ENCODE assay signal across 7 mouse cellular contexts in genomic region chr7:64839801-64840575, GRCm38 (mm10). TPM values are rescaled to one million over a fixed set of nuclear protein-coding genes. Genes with fewer than 3 reads are reported as not detected.
DNase-seq lines count a peak whose midpoint lies in the region; ATAC-seq and TF ChIP-seq lines count a peak whose summit lies in the region.

No protein-coding gene starts in this region.

- WGBS in embryonic facial prominence, embryonic 14.5 days = 2% methylated on average over 21 of the region's 21 CpGs
- WGBS in heart, embryonic 12.5 days = 1% methylated on average over 21 of the region's 21 CpGs
- 1% methylated on average over 21 of the region's 21 CpGs for WGBS in kidney, embryonic 16.5 days
- 3% methylated on average over 21 of the region's 21 CpGs for WGBS in limb, embryonic 14.5 days
- WGBS in midbrain, postnatal 0 days = 3% methylated on average over 21 of the region's 21 CpGs

- peak; percentile 59 for DNase-seq in adrenal gland, postnatal 10 days
- peak; percentile 94 for DNase-seq in embryonic facial prominence, embryonic 14.5 days (ENCODE audit: low spot score)
- DNase-seq in limb, embryonic 14.5 days (ENCODE audit: low spot score) = peak; percentile 67
- peak; percentile 84 for DNase-seq in midbrain, postnatal 0 days (ENCODE audit: low spot score)

- no peaks in the 10 kb centered on the region for H3K36me3 ChIP-seq in embryonic facial prominence, embryonic 14.5 days (ENCODE audit: control insufficient read depth, insufficient read depth, low read length)
- H3K36me3 ChIP-seq in heart, embryonic 12.5 days = no peaks in the 10 kb centered on the region
- H3K36me3 ChIP-seq in kidney, embryonic 16.5 days (ENCODE audit: insufficient read depth, low read length) = no peaks in the 10 kb centered on the region
- no peaks in the 10 kb centered on the region for H3K36me3 ChIP-seq in limb, embryonic 14.5 days (ENCODE audit: control insufficient read depth, insufficient read depth, low read length)
- H3K36me3 ChIP-seq in midbrain, postnatal 0 days (ENCODE audit: insufficient read depth, low read length) = no peaks in the 10 kb centered on the region
- H3K36me3 ChIP-seq in testis, adult 2 months (ENCODE audit: control insufficient read depth, insufficient read depth, low read length) = no peaks in the 10 kb centered on the region

- H3K4me3 ChIP-seq in embryonic facial prominence, embryonic 14.5 days (ENCODE audit: low read depth, low read length) = peak overlapping the region; percentile 24
- H3K4me3 ChIP-seq in heart, embryonic 12.5 days = peak overlapping the region; percentile 41
- peak overlapping the region; percentile 35 for H3K4me3 ChIP-seq in kidney, embryonic 16.5 days (ENCODE audit: low read length)
- H3K4me3 ChIP-seq in limb, embryonic 14.5 days (replicated peaks; ENCODE audit: low read length) = peak overlapping the region; percentile 16
- H3K4me3 ChIP-seq in midbrain, postnatal 0 days (ENCODE audit: low read depth, low read length) = peak overlapping the region; percentile 18
- peak overlapping the region; percentile 35 for H3K4me3 ChIP-seq in testis, adult 2 months (ENCODE audit: control insufficient read depth, low read depth, low read length)

- TF ChIP-seq POLR2A in limb, embryonic 14.5 days (IDR thresholded peaks at IDR 0.05; ENCODE audit: borderline replicate concordance, extremely low read depth, insufficient read depth, insufficient read length) = no peak
- TF ChIP-seq POLR2A in testis, adult 2 months (IDR thresholded peaks at IDR 0.05; ENCODE audit: control insufficient read depth, low read depth, low read length) = no peak

- TF ChIP-seq CTCF in midbrain, postnatal 0 days (IDR thresholded peaks at IDR 0.05) = peak; percentile 58
- no peak for TF ChIP-seq CTCF in testis, adult 2 months (IDR thresholded peaks at IDR 0.05; ENCODE audit: control insufficient read depth, insufficient read depth, insufficient replicate concordance, low read depth, low read length)

- no peak overlapping the region; the same call in 1 of the 2 replicates for H3K27ac ChIP-seq in embryonic facial prominence, embryonic 14.5 days (replicated peaks; ENCODE audit: low read depth, low read length)
- no peak overlapping the region for H3K27ac ChIP-seq in heart, embryonic 12.5 days (ENCODE audit: poor library complexity, severe bottlenecking)
- H3K27ac ChIP-seq in kidney, embryonic 16.5 days (ENCODE audit: low read length) = no peak overlapping the region; the same call in 1 of the 2 replicates
- H3K27ac ChIP-seq in limb, embryonic 14.5 days (replicated peaks; ENCODE audit: low read depth, low read length) = no peak overlapping the region
- no peak overlapping the region for H3K27ac ChIP-seq in midbrain, postnatal 0 days (ENCODE audit: low read depth, low read length)
- H3K27ac ChIP-seq in testis, adult 2 months (ENCODE audit: control insufficient read depth, insufficient read depth, low read depth, low read length) = no peak overlapping the region

- H3K27me3 ChIP-seq in embryonic facial prominence, embryonic 14.5 days (replicated peaks; ENCODE audit: control insufficient read depth, insufficient read depth, low read length) = no peaks in the 10 kb centered on the region
- H3K27me3 ChIP-seq in heart, embryonic 12.5 days (replicated peaks) = no peaks in the 10 kb centered on the region
- H3K27me3 ChIP-seq in kidney, embryonic 16.5 days (ENCODE audit: insufficient read depth, low read length) = no peaks in the 10 kb centered on the region
- H3K27me3 ChIP-seq in limb, embryonic 14.5 days (ENCODE audit: control insufficient read depth, insufficient read depth, low read length) = no peaks in the 10 kb centered on the region
- H3K27me3 ChIP-seq in midbrain, postnatal 0 days (ENCODE audit: insufficient read depth, low read length) = no peaks in the 10 kb centered on the region
- H3K27me3 ChIP-seq in testis, adult 2 months (ENCODE audit: control insufficient read depth, insufficient read depth, low read length) = no peaks in the 10 kb centered on the region

- ATAC-seq in embryonic facial prominence, embryonic 14.5 days (ENCODE audit: low read depth) = peak; percentile 94
- peak; percentile 64 for ATAC-seq in heart, embryonic 12.5 days (ENCODE audit: insufficient number of reproducible peaks, low FRiP score)
- ATAC-seq in kidney, embryonic 16.5 days (ENCODE audit: low FRiP score, low TSS enrichment) = peak; percentile 96
- ATAC-seq in limb, embryonic 14.5 days (ENCODE audit: low FRiP score, low read depth) = peak; percentile 89
- ATAC-seq in midbrain, postnatal 0 days (ENCODE audit: low FRiP score) = peak; percentile 50

- peak overlapping the region; percentile 49 for H3K9ac ChIP-seq in embryonic facial prominence, embryonic 14.5 days (ENCODE audit: low read depth, low read length)
- H3K9ac ChIP-seq in heart, embryonic 12.5 days = peak overlapping the region; percentile 63
- H3K9ac ChIP-seq in kidney, embryonic 16.5 days (replicated peaks; ENCODE audit: low read length) = peak overlapping the region; percentile 50
- no peak overlapping the region; the same call in 1 of the 2 replicates for H3K9ac ChIP-seq in limb, embryonic 14.5 days (ENCODE audit: low read depth, low read length, severe bottlenecking)
- H3K9ac ChIP-seq in midbrain, postnatal 0 days (replicated peaks; ENCODE audit: low read length, poor library complexity, severe bottlenecking) = no peak overlapping the region

- peaks cover 6% of the 10 kb centered on the region; the same call in 1 of the 2 replicates for H3K9me3 ChIP-seq in embryonic facial prominence, embryonic 14.5 days (ENCODE audit: control insufficient read depth, low read length)
- no peaks in the 10 kb centered on the region for H3K9me3 ChIP-seq in heart, embryonic 12.5 days (replicated peaks)
- H3K9me3 ChIP-seq in kidney, embryonic 16.5 days (ENCODE audit: low read length) = no peaks in the 10 kb centered on the region
- no peaks in the 10 kb centered on the region for H3K9me3 ChIP-seq in limb, embryonic 14.5 days (ENCODE audit: control insufficient read depth, low read length)
- H3K9me3 ChIP-seq in midbrain, postnatal 0 days (ENCODE audit: low read length) = no peaks in the 10 kb centered on the region

- H3K4me2 ChIP-seq in embryonic facial prominence, embryonic 14.5 days (ENCODE audit: low read depth, low read length) = peak overlapping the region; percentile 56
- H3K4me2 ChIP-seq in heart, embryonic 12.5 days = peak overlapping the region; percentile 70
- H3K4me2 ChIP-seq in kidney, embryonic 16.5 days (replicated peaks; ENCODE audit: low read depth, low read length) = peak overlapping the region; percentile 62
- peak overlapping the region; percentile 39 for H3K4me2 ChIP-seq in limb, embryonic 14.5 days (replicated peaks; ENCODE audit: low read depth, low read length, severe bottlenecking)
- peak overlapping the region; percentile 43 for H3K4me2 ChIP-seq in midbrain, postnatal 0 days (ENCODE audit: low read depth, low read length, poor library complexity, severe bottlenecking)

- H3K4me1 ChIP-seq in embryonic facial prominence, embryonic 14.5 days (ENCODE audit: control insufficient read depth, insufficient read depth, low read length) = peaks cover 15% of the 10 kb centered on the region
- H3K4me1 ChIP-seq in heart, embryonic 12.5 days (replicated peaks) = peaks cover 10% of the 10 kb centered on the region; the same call in 1 of the 2 replicates
- no peaks in the 10 kb centered on the region; the same call in 1 of the 2 replicates for H3K4me1 ChIP-seq in kidney, embryonic 16.5 days (ENCODE audit: insufficient read depth, low read length)
- peaks cover 8% of the 10 kb centered on the region for H3K4me1 ChIP-seq in limb, embryonic 14.5 days (ENCODE audit: control insufficient read depth, insufficient read depth, low read length)
- H3K4me1 ChIP-seq in midbrain, postnatal 0 days (ENCODE audit: insufficient read depth, low read length) = peaks cover 16% of the 10 kb centered on the region
- peaks cover 6% of the 10 kb centered on the region for H3K4me1 ChIP-seq in testis, adult 2 months (ENCODE audit: control insufficient read depth, insufficient read depth, low read length)

RNA-seq across cellular contexts. Expression of gene Nsmce3, which starts 32.8 kb away (rescaled TPM):
- 1 to 10 TPM; 6.6 to 7.6 TPM for total RNA-seq in adrenal gland, postnatal 10 days (2021)
- 11.4 and 12.0 TPM in 2 replicates for polyA plus RNA-seq in embryonic facial prominence, embryonic 14.5 days (2014; fragmentation: Nextera tagmentation; extraction: Ambion mirVana)
- 8.9 and 9.2 TPM in 2 replicates for polyA plus RNA-seq in heart, embryonic 12.5 days (2016; fragmentation: Nextera tagmentation; extraction: Ambion mirVana)
- 10.4 and 10.8 TPM in 2 replicates for polyA plus RNA-seq in kidney, embryonic 16.5 days (2015; fragmentation: Nextera tagmentation; extraction: Ambion mirVana)
- polyA plus RNA-seq in limb, embryonic 14.5 days (2012; rRNA removed) = 7.1 and 8.0 TPM in 2 replicates
- polyA plus RNA-seq in limb, embryonic 14.5 days (2014; fragmentation: Nextera tagmentation; extraction: Ambion mirVana) = 11.3 and 12.4 TPM in 2 replicates
- total RNA-seq in midbrain, postnatal 0 days (2014; rRNA removed) = 14.4 and 18.8 TPM in 2 replicates
- polyA plus RNA-seq in midbrain, postnatal 0 days (2015; fragmentation: Nextera tagmentation; extraction: Ambion mirVana) = 9.2 and 9.9 TPM in 2 replicates
- 3.4 and 3.7 TPM in 2 replicates for polyA plus RNA-seq in testis, adult 2 months (2012; rRNA removed)

Comparison
In these comparisons a context has a peak if more than half of its experiments do, and no peak if none do; other contexts are left out.
1. H3K9ac ChIP-seq: peak in embryonic facial prominence, embryonic 14.5 days (single experiment), heart, embryonic 12.5 days (single experiment) and kidney, embryonic 16.5 days (single experiment); none in limb, embryonic 14.5 days (single experiment) and midbrain, postnatal 0 days (single experiment).
2. Peak in every context shown above with its lines, with median percentiles within 50 percentile points of each other: DNase-seq, ATAC-seq, H3K4me2 ChIP-seq and H3K4me3 ChIP-seq.